Mouse (Mus musculus) brain, embryonic 14.5 days (tissue): ENCODE data around the gene Nudt5.

ENCODE experiments used
- CTCF ChIP-seq: fragments of 200-500 bp; IDR thresholded peaks from 2 replicates; pipeline ENCODE4 v1.5.1; 2012; ENCODE audit warnings: inconsistent platforms, mild to moderate bottlenecking, moderate library complexity, borderline replicate concordance; ENCODE audit not compliant: insufficient read depth, insufficient read length; ENCODE audit errors: extremely low read depth
- POLR2A ChIP-seq: fragments of 200-500 bp; IDR thresholded peaks from 2 replicates; pipeline ENCODE4 v1.6.1; 2012; ENCODE audit warnings: mild to moderate bottlenecking, inconsistent platforms, borderline replicate concordance; ENCODE audit not compliant: poor library complexity, insufficient read depth, insufficient read length, severe bottlenecking; ENCODE audit errors: extremely low read depth

DNA sequence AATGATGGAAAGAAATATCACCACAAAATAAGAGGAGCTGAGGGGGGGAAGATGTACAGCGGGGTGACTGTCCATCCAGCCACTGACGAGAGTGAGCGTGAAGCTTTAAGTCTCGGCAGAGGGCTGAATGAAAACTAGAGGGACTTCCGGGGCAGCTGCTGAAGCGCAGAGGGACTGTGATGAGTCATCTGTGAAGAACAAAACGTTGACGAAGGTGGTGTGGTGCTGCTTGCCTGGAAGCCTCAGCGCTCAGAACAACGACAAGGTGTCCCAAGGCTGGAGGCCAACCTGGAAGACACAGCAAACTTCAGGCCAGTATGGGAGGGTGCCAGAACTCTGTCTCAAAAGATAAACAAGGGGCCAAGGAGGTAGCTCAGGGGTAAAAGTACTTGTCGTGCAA is 4.0 kb upstream of the Nudt5 start:
- no peak for TF ChIP-seq CTCF
- no peak for TF ChIP-seq POLR2A
